Mouse (Mus musculus) gastrocnemius, postnatal 14 days (tissue): ENCODE data around the gene Cped1. TPM values are rescaled to one million over a fixed set of nuclear protein-coding genes. Genes with fewer than 3 reads are reported as not detected.
"Not testable (repeated sequence)": the region's sequence is repeated elsewhere in the genome, so short reads cannot be mapped to it uniquely, and the experiment has no call there.

ENCODE experiments used
- DNase-seq: peaks from one replicate; pipeline ENCODE4 v3.0.0; 2021; ENCODE audit warnings: mixed read lengths
- intact Hi-C: fragments of 180-260 bp; cut with DNase I; formaldehyde crosslinking; loops from one replicate; pipeline ENCODE4 v1.15.1; 2025; ENCODE audit warnings: low total_unique reads
- total RNA-seq, 2 experiments: library from RNA; stranded (reverse); gene quantifications; 2 replicates each; pipeline ENCODE4 v1.2.3; 2021

The Cped1 gene
- total RNA-seq, 2 experiments from 2014 or later = 15.6 to 16.3 TPM

GRCm38 (mm10) chr6:22264094-22264493, 278.4 kb downstream of the Cped1 start:
- DNase-seq, intact Hi-C loops: not testable (repeated sequence)

GRCm38 (mm10) chr6:22266018-22266417, 280.3 kb downstream of the Cped1 start:
- no peak for DNase-seq
- intact Hi-C loops = no loop called here

- intact Hi-C loops = no loop called here
- no peak for DNase-seq
Measured at GRCm38 (mm10) chr6:22267807-22268667, 282.3 kb downstream of the Cped1 start.

- no peak for DNase-seq
- intact Hi-C loops = no loop called here
Measured at GRCm38 (mm10) chr6:22268677-22269076, 283.0 kb downstream of the Cped1 start.

GRCm38 (mm10) chr6:22269840-22270521, 284.3 kb downstream of the Cped1 start:
- peak; percentile 25 for DNase-seq
- intact Hi-C loops = no loop called here

GRCm38 (mm10) chr6:22277941-22278340, 292.2 kb downstream of the Cped1 start:
- no peak for DNase-seq
- intact Hi-C loops = no loop called here

- intact Hi-C loops = no loop called here
- DNase-seq = peak; percentile 66
Measured at GRCm38 (mm10) chr6:22280217-22280861, 294.6 kb downstream of the Cped1 start.

- no peak for DNase-seq
- intact Hi-C loops = no loop called here
Measured at GRCm38 (mm10) chr6:22282405-22282804, 296.7 kb downstream of the Cped1 start.

GRCm38 (mm10) chr6:22288004-22288736, 302.5 kb downstream of the Cped1 start, which contains the start of gene Wnt16:
Wnt16 (plus strand) TSS chr6:22288227.
- intact Hi-C loops = no loop called here
- DNase-seq = peak; percentile 15

- intact Hi-C loops = no loop called here
- DNase-seq = peak; percentile 6
Measured at GRCm38 (mm10) chr6:22288737-22289460, 303.2 kb downstream of the Cped1 start.

- intact Hi-C loops = no loop called here
- DNase-seq = no peak
Measured at GRCm38 (mm10) chr6:22289461-22290021, 303.8 kb downstream of the Cped1 start.

GRCm38 (mm10) chr6:22290790-22291189, 305.1 kb downstream of the Cped1 start:
- no peak for DNase-seq
- intact Hi-C loops = no loop called here

- intact Hi-C loops = no loop called here
- DNase-seq = no peak
Measured at GRCm38 (mm10) chr6:22292056-22292455, 306.3 kb downstream of the Cped1 start.

- intact Hi-C loops = no loop called here
- DNase-seq = no peak
Measured at GRCm38 (mm10) chr6:22293922-22294321, 308.2 kb downstream of the Cped1 start.

GRCm38 (mm10) chr6:22297028-22297427, 311.3 kb downstream of the Cped1 start:
- intact Hi-C loops = no loop called here
- no peak for DNase-seq

- intact Hi-C loops = no loop called here
- no peak for DNase-seq
Measured at GRCm38 (mm10) chr6:22298059-22298458, 312.3 kb downstream of the Cped1 start.
